Mouse (Mus musculus) left cerebral cortex, postnatal 4 days (tissue): ENCODE measurements around the gene Tpx2. TPM values are rescaled to one million over a fixed set of nuclear protein-coding genes. Genes with fewer than 3 reads are reported as not detected.

Experiments used
- DNase-seq: peaks from one replicate; pipeline ENCODE4 v3.0.0-alpha.2; 2022
- intact Hi-C: fragments of 180-260 bp; cut with DNase I; formaldehyde crosslinking; loops from one replicate; pipeline ENCODE4 v1.15.1; 2025
- total RNA-seq, 2 experiments: library from RNA; stranded (reverse); gene quantifications; 2 replicates each; pipeline ENCODE4 v1.2.3; 2021

Tpx2 gene
- 10 to 100 TPM in 1 of 2 experiments, 1 to 10 TPM in 1; 9.8 to 11.0 TPM for total RNA-seq

DNA sequence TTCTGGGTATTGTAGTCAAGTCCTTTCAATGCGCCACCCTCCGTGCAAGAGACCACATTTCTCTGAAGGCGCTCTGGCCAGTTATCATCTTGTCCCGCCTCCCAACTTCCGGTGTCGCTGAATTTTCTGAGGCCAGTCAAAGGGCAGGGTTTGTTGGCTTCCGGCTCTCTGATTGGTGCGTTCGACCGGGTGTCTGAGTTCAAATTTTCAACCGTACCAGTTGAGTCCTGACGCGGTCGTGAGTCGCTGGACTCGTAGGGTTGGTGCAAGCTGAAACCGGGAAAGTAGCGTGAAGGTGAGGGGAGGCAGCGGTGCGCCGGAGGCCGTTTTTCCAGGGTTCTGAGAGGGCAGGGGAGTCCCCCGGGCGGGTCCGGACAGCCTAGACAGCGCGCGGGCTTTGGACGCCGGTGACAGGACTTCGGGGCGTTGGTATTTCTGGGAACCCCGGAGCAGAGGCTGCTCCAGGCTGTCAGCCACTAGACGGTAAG, at the start of gene Tpx2:
Gene Tpx2 (plus strand): TSS at position 150 of the 488 bp plus-strand sequence.
- DNase-seq: peak; percentile 98
- intact Hi-C loops: no loop called here

DNA sequence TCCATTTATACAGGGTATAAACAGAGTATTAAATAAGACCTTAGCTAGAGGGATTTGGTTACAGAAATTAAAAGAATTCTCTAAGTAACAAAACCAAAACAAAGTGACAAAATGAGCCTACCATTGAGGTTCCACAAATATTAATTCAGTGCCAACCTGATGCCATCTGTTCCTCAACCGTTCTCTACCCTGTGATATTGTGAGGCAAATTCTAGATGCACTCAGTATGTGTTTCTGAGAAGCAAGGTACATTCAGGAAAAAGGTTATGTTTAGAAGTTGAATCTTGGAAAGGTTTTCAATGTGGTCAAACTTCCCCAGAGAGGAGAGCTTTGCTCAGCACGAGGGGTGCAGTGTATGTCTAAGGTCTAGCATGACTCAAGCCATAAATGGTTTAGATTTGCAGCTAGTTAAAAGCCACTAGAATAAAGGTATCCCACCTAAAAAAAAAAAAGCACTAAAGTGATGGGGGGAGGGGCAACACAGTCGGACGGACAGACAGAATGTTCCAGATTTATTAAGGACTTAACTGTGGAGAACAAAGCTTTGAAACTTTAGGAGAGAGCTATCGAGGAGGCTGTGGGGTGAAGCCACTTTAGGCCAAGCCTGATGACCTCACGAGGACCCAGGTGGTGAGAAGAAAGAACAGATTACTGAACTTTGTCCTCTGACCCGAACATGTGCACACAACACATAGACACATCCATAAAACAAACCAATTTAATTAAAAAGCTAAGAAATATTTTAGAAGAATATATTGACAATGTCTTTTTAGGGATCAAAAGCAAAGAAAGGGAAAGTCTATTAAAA, 47.6 kb upstream of the Tpx2 start:
- intact Hi-C loops: no loop called here
- no peak for DNase-seq

DNA sequence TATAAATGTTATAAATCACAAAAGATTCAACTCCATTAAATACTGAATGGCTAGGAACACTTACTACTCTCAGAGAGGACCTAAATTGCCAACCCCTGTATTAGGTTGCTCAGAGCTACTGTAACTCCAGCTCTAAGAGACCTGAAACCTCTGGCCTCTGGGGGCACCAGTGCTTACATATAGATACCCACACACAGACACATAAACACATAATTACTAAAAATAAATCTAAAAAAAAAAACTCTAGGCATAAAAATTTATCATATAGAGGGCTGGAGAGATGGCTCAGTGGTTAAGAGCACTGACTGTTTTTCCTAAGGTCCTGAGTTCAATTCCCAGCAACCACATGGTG, 47.0 kb upstream of the Tpx2 start:
- no peak for DNase-seq

DNA sequence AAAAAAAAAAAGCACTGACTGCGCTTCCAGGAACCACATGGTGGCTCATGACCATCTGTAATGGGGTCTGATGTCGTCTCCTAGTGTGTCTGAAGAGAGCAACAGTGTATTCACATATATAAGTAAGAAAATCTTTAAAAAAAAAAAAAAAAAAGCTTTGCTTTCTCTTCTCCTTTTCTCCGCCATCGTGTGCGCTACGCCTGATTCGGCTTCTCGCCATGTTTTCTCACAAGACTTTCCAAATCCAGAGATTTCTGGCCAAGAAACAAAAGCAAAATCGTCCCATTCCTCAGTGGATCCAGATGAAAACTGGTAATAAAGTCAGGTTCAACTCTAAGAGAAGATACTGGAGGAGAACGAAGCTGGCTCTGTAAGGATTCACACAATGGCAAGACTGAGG, 45.5 kb upstream of the Tpx2 start:
- intact Hi-C loops: no loop called here

More for the DNA sequence above, 47.0 kb upstream of the Tpx2 start:
- intact Hi-C loops: no loop called here

DNA sequence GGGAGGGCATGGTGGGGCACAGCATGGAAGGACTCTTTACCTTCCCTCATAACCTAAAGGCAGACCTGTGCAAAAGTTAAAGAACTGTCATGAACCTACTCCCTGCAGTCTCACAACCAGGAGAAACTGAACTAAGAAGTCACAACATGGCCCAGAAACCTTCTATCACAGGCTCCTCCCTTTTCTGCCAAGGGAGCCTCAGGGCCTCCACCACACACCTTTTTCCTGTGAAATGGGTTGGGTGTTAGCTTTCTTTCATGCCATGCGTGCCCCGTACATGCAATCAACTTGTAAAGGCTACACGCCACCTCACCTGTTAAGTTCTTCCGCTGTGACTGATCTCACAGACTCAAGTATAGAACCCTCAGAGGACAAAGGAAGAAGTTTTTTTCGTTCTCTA, 44.7 kb upstream of the Tpx2 start:
- no peak for DNase-seq
- intact Hi-C loops: no loop called here

More for the DNA sequence above, 45.5 kb upstream of the Tpx2 start:
- DNase-seq: no peak

DNA sequence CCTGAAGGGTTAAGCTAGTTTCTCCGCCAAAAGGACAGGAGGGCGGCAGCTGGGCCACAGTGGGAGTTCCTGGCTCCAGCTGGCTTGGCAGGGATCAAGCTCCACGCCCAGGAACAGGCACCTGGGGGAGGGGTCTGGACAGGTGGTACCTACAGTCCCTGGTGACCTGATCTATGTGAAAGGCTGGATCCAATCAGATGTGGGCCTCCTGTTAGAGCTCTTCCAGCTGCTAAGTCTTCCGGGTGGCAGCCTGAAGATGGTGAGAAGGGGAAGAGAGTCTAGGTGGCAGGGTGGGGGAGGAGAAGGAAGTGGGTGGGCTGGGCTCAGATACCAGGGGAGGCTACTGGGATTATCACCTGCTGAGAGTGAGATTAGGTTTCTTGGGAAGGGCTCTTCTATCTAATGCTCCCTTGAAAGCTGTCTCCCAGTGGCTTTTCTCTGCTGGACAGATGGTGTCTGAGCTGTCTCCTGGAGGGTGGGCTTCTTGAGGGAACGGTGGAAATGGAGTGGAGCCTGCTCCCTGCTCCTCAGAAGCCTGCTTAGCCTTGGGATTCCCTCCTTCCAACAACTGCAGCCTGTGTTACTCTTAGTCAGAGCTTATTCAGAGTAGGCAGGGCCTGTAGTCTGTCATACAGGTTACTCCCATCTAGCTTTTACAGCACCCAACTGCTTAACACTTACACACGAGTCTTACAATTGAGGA, 43.2 kb upstream of the Tpx2 start:
- intact Hi-C loops: no loop called here
- peak; percentile 85 for DNase-seq

DNA sequence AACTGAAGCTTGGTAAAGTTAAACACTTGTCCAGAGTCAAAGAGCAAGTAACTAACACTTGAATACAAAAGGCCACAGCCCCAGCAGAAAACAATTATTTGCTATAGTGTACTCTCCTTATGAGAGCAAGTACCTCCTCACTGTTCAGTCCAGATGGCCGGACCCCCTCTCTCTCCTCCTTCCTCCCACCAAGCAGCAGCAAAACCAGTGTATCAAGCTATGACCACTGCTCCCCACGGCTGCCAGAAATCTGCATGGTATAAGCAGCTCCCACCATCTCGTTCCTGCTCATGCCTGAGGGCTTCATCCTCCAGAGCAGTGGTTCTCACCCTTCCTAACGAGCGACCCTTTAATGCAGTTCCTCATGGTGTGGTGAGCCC, 42.7 kb upstream of the Tpx2 start:
- intact Hi-C loops: no loop called here
- DNase-seq: peak; percentile 49

DNA sequence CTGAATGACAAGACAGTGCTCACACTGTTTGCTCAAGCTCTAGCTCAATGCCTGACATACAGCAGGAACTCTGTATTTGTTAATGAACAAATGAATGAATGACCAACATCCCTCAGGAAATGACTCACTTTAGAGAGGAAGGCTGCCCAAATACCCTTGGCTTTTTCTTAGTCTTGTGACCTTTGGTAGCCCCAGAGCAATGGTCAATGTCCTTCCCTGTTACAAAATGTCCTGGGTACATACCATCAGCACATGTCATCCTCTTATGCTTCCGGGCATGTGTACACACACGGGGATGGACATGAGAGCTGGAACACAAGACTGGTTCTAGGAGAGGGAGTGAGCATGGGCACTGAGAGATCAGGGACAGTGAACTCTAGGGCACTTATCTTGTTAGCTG, 41.7 kb upstream of the Tpx2 start:
- DNase-seq: no peak
- intact Hi-C loops: no loop called here

DNA sequence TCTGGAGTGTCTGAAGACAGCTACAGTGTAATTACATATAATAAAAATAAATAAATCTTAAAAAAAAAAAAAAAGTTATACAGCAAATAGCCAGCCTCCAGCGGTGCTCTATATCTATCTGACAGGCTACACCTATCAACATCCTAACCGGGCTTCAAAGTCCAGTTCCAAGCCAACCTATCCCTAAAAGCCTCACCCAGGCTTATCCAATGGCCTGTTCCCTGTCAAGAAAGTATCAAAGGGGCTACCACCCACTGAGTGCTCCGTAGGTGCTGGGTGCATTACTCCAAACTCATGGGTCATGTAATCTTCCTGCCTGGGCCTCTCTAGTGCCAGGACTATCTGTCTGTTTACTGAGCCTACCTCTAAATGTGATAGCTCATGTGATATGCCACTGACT, 39.6 kb upstream of the Tpx2 start:
- intact Hi-C loops: no loop called here
- DNase-seq: no peak

DNA sequence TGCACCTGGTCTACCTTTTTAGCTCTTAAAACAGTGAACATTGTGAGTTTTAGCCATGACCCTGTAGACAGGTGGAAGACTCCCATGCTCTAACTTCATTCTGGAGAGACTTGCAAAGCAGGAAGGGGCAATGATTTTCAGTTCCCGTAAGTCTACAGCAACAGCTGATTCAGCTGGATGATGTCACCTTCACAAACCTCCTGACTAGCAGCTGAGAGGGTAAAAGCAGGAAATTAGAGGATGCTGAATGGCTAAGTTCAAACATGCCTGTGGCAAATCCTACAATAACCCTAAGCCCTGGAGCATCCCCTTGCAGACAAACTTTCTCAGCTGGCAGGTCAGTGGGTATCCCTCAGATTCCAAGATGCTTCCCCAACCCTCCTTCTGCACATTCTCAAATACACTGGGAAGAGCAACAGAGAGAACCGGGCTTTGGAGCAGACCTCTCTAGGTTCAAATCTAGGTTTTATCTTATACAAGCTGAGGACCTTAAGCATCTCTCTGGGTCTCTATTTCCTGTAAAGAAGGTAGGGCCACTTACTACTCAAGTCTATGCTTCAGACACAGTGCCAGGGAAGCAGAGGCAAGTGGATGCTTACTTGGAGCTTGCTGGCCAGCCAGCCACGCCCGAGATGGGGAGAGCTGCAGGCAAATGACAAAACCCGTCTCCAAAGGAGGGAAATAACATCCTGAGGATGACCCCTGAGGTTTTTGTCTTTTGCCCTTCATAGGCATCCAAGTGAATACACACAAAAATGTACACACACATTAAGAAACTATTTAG, 37.4 kb upstream of the Tpx2 start:
- no peak for DNase-seq
- intact Hi-C loops: no loop called here

DNA sequence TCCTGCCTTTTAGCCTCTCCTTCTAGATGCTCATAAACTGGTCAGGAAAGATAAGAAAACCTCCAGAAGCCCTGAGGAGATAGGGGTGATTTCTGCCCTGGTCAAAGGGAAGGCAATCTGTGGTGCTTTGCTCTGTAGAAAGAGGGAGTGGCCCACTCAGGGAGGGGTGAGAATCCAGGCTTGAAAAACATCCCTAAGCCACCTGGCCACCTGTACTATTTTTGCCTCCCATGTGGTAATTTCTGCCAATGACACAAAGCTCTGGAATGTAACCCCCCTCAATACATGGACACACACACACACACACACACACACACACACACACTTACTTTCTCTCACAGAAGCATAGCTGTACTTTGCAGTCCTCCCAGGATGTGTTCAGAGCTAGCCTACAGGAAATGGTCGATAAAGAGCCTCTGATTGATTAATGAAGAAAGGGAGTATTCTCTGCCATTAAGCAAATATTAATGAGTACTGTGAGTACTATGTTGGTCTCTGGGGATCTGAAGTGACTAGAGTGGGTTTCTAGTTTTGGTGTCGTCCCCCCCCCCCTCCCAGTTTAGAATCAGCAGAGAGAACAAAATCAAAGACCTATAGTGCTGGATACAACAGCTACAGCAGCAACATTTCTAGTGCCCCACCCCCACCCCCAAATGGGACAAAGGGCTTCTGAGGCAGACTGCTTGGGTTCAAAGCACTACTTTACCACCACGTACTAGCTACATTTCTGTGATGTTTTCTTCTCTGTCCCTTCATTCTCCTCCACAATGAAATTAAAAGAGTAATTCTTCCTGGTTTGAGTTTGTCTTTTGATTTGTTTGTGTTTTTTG, 36.2 kb upstream of the Tpx2 start:
- no peak for DNase-seq
- intact Hi-C loops: no loop called here

DNA sequence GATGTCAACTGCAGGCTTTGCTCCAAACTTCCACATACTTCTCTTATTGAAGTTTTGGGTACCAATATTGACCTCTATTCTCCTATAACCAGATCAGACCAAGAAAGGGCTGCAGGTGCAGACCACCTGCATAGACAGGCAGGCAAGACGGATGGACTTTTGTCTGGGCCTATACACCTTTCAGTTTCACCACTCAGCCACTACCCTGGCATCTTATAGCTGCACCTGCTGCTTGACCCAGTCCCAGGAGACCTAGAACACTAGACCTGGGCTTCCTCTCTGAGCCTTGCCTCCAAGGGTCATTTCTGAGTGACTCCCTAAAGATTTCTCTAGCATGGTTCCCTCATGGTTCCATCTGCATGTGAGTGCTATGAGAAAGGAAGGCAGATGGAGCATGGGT, 34.5 kb upstream of the Tpx2 start:
- no peak for DNase-seq
- intact Hi-C loops: no loop called here

DNA sequence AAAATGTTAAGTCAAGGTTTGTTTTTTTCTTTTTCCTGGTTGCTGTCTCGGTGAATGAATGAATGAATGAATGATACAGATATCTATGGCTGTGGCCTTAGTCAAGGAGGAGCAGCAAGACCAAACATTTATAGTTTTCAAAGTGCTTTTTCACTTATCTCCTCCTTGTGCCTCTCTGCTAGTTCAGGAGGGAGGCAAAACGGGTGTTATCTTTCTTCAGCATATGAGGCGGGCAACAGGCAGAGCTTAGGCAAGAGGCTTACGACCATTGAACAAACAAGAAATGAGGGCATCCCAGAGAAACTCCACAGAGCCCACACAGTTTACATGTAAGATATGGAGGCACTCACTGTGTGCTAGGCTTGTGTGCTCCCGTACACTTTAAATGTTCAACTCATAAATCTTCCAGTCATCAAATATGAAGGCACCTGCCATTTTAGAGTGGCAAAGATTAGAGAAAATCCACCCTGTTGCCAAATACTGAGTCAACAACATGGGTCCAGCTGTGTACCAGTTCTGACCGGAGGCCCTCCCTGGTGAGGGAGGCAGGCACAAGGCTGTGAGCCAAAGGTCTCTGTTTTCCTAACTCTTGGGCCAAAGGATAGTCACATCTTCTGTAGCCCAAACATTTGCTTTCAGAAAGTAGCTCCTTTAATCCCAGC, 33.4 kb upstream of the Tpx2 start:
- intact Hi-C loops: no loop called here
- no peak for DNase-seq

DNA sequence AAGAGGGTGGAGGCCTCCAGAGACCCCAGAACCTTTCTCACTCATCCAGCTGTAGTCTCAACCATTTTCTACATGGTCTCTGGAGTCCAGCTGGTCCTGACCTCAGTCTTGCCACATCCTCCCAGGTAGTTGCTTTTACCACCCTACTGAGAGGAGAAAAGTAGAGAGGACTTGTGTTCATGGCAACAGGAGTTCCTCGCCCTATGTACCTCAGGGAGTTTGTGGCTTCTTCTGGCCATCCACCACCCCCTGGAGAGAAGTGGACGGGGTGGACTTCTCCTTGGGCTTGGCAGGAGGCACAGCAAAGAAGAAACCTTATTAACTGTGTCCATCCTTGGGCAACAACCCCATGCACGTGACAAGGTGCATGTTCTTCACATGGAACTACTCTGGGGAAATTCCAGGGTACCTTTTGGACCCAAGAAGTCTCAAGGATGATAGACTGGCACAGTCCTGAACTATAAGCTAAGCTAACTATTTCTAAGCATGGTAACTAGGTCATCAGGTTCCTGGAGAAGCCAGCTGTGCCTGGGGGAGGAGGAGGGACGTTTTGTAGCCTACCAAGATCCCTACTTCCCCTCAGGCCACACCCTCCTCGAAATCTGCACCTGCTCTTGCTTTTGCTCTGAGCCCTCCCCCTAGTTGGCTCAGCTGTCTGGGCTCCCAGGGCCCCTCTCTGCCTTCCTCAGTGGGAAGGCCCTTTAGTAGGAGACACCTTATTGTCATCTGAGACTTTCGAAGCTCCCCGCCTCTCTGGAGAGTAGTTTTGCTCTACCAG, 31.7 kb upstream of the Tpx2 start:
- intact Hi-C loops: no loop called here

DNA sequence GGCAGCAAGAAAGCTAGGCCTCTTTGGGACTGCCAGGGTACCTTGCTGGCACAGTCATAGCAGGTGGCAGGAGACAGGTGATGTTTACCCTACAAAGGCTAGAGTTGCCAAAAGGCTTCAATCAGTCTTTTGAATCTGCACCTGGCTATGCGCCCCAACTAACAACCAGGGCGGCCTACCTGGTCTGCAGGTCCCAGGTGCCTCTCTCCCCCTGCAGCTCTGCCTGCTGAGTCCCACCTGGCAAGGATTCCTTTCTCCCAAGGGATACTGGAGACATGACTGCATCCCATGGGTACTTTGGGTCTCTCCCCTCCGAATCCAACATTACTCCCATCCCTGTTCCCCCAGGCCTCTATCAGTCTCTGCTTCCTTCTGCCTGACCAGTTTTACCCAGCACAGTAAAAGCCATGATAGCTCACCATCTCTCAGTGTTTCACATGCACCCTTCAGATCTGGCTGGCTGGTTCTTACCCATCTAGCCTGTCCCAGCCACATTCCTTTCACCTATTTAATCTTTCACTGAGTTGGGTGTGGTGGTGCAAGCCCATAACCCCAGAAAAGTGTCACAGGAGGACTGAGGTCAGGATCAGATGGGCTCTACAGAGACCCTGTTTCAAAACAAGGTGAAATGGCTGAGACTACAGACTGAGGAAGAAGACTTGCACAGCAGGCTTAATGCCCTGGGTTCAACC, 31.0 kb upstream of the Tpx2 start:
- no peak for DNase-seq
- intact Hi-C loops: no loop called here

More for the DNA sequence above, 31.7 kb upstream of the Tpx2 start:
- no peak for DNase-seq

DNA sequence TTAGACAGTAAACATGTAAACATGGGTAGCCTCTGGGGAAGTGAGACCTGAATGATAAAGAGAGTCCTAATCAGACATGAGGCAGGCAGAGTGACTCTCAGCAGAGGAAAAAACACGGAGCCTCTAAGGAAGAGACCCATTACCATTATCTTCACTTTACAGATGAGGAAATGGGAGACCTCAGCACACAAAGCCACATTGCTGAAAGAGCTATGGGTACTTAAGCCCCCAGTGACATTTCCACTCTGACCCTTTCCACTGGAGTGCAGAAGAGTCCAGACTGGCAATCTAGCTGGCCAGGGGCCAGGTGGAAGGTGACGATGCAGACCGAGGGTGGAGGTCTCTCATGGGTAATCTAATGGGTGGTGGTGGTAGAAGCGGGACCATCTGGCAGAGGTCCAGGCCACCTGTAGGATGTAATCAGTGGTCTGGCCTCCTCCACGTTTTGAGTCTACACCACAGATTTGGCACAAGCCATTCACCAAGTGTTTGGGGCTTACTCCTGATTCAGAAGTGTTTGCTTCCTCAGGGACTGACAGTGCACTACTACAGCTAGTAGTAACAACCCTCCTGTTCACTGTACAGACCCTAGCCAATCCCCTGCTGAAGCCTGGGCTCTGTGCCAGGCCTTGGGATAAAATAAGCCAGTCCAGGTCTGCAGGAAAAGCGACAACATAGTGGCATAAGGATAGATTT, 30.0 kb upstream of the Tpx2 start:
- intact Hi-C loops: no loop called here
- DNase-seq: peak; percentile 92

DNA sequence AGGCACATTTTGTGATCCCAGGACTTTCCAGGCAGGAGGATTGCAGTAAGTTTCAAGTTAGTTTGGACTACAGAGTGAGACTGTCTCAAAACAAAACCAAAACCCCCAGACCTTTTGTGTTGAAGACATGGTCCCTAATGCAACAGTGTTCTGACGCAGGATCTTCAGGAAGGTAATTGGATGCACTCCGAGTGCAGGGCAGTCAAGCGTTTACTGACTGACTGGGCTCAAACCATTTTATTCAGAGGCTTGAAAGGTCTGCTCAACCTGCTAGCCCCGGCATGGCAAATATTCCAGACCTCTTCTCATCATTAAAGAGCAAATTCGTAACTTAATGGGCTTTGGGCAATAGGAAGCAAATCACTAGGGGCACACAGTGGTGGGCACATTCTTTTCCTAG, 29.1 kb upstream of the Tpx2 start:
- intact Hi-C loops: no loop called here
- no peak for DNase-seq

DNA sequence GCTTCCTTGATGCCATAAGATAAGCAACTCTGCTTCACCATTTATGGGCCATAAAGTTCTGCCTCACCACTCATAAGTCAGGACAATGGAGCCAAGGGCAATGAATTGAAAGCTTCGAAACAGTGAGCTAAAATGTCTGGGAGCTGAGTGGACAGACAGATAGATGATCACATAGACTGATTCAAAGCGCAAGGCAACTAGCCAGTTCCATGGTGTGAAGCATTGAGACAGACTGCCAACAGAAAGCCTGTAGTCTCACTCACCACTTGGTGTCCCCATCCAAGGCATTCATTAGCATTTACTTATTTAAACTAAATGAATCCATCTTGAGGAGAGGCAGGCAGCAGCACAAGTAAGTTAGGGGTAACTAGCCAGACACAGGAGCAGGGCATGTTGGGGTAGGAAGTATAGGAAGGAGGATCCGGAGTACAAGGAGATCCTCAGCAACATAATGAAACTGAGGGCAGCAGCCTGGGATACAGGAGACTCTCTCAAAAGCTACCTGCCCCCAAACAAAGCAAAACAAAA, 28.6 kb upstream of the Tpx2 start:
- intact Hi-C loops: no loop called here
- no peak for DNase-seq
